Mouse (Mus musculus) G1E (cell line): ENCODE results near the gene Tsga10. TPM values are rescaled to one million over a fixed set of nuclear protein-coding genes. Genes with fewer than 3 reads are reported as not detected.

ENCODE experiments used
- ATAC-seq: 2 replicates; pipeline ENCODE4 v1.8.0; 2016; ENCODE audit warnings: mild to moderate bottlenecking; ENCODE audit not compliant: insufficient number of reproducible peaks, poor library complexity, low FRiP score, severe bottlenecking; ENCODE audit errors: extremely low read depth
- DNase-seq: peaks from one replicate; pipeline ENCODE4 v3.0.0; 2012; ENCODE audit warnings: low spot score
- H3K27me3 ChIP-seq: 2 replicates; pipeline ENCODE4 v1.6.1; 2012; ENCODE audit warnings: mild to moderate bottlenecking, low read length, inconsistent platforms; ENCODE audit not compliant: insufficient read depth
- H3K36me3 ChIP-seq: replicated peaks from 2 replicates; pipeline ENCODE3; 2012; ENCODE audit warnings: mild to moderate bottlenecking, inconsistent platforms
- H3K4me1 ChIP-seq: 2 replicates; pipeline ENCODE4 v1.6.1; 2012; ENCODE audit warnings: low read depth, low read length, inconsistent platforms, mixed read lengths; ENCODE audit not compliant: insufficient read depth
- H3K4me3 ChIP-seq: 2 replicates; pipeline ENCODE4 v1.5.1; 2012; ENCODE audit warnings: low read depth, mild to moderate bottlenecking, inconsistent platforms, low read length, moderate library complexity, mixed read lengths
- H3K9me3 ChIP-seq: replicated peaks from 2 replicates; pipeline ENCODE4 v1.6.1; 2012; ENCODE audit warnings: inconsistent platforms
- CTCF ChIP-seq: IDR thresholded peaks from 2 replicates; pipeline ENCODE4 v1.5.1; 2012; ENCODE audit warnings: low read depth, low read length, inconsistent platforms, mixed read lengths
- GATA1 ChIP-seq: IDR thresholded peaks from 2 replicates; pipeline ENCODE4 v1.6.1; 2012; ENCODE audit warnings: borderline replicate concordance, low read length, inconsistent platforms, mixed read lengths
- GATA2 ChIP-seq: IDR thresholded peaks from 2 replicates; pipeline ENCODE4 v1.6.1; 2012; ENCODE audit warnings: low read depth, low read length, inconsistent platforms, borderline replicate concordance
- POLR2AphosphoS5 ChIP-seq: IDR thresholded peaks from 2 replicates; pipeline ENCODE4 v1.6.1; 2012; ENCODE audit warnings: low read depth, low read length, inconsistent platforms; ENCODE audit not compliant: insufficient replicate concordance
- TAL1 ChIP-seq: conservative IDR thresholded peaks from 2 replicates; pipeline ENCODE4 v1.6.1; 2012; ENCODE audit warnings: low read depth, low read length, inconsistent platforms, mixed read lengths
- polyA plus RNA-seq: library from polyadenylated mRNA; stranded (reverse); fragments of >175 nt; gene quantifications from 2 replicates; pipeline ENCODE4 v1.2.3, GENCODE M21; 2012
- total RNA-seq, 2 experiments: library from RNA; stranded (forward) in 1 of 2; stranded (reverse) in 1 of 2; fragments of 200-1000 nt in 1 of 2; fragments of >200 nt in 1 of 2; fragmentation: Nextera tagmentation in 1 of 2; gene quantifications; 2 replicates each; pipeline ENCODE4 v1.2.3; 2014 to 2017

Tsga10 gene
- total and polyA plus RNA-seq, 3 experiments = 0.41 to 10.2 (median 8.9) TPM

GRCm38 (mm10) chr1:37727186-37727585 lies 139.0 kb downstream of the Tsga10 start:
- TF ChIP-seq POLR2AphosphoS5 = no peak
- TF ChIP-seq TAL1 = no peak
- no peak for TF ChIP-seq GATA2
- no peak for TF ChIP-seq CTCF
- no peak for TF ChIP-seq GATA1
- no peaks in the 10 kb centered on the region for H3K36me3 ChIP-seq
- no peak for ATAC-seq

DNA sequence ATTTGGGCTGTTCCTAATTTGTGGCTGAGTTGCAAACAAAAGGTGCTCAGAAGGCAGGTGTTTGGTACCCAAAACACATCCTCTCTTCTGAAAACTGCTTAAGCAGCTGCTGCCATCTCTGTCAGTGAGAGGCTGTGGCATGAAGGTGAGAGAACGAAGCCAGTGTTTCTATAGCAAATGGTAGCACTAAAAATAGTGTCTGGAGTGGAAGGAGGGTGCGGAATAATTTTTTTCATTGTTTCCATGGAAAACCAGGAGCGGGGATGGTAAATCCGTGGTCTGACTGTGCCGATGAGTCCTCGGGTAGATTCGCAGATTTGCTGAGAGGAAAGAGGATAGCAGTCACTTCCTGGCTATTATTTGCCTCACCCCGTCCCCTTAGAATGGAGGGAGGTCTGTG lies 139.8 kb downstream of the Tsga10 start:
- Histone ChIP-seq H3K4me3 (no peak overlapping the region), H3K9me3 (no peaks in the 10 kb centered on the region), H3K36me3 (no peaks in the 10 kb centered on the region), H3K27me3 (peaks cover 2% of the 10 kb centered on the region; the same call in 1 of the 2 replicates), H3K4me1 (no peaks in the 10 kb centered on the region)
- ATAC-seq (no peak), DNase-seq (no peak)
- TF ChIP-seq GATA1 = no peak
- no peak for TF ChIP-seq CTCF
- no peak for TF ChIP-seq POLR2AphosphoS5
- no peak for TF ChIP-seq TAL1
- no peak for TF ChIP-seq GATA2

More at GRCm38 (mm10) chr1:37727186-37727585, 139.0 kb downstream of the Tsga10 start:
- Histone ChIP-seq H3K9me3 (no peaks in the 10 kb centered on the region), H3K4me1 (no peaks in the 10 kb centered on the region), H3K4me3 (no peak overlapping the region), H3K27me3 (peaks cover 2% of the 10 kb centered on the region; the same call in 1 of the 2 replicates)
- no peak for DNase-seq

- no peak for ATAC-seq
- no peaks in the 10 kb centered on the region for H3K36me3 ChIP-seq
- peaks cover 2% of the 10 kb centered on the region; the same call in 1 of the 2 replicates for H3K27me3 ChIP-seq
- no peaks in the 10 kb centered on the region for H3K9me3 ChIP-seq
- H3K4me1 ChIP-seq = no peaks in the 10 kb centered on the region
- no peak for DNase-seq
- H3K4me3 ChIP-seq = no peak overlapping the region
- TF ChIP-seq GATA1 (no peak), POLR2AphosphoS5 (no peak), TAL1 (no peak), CTCF (no peak), GATA2 (no peak)
These were observed 140.3 kb downstream of the Tsga10 start for GRCm38 (mm10) chr1:37725880-37726279.

- Histone ChIP-seq H3K9me3 (peaks cover 4% of the 10 kb centered on the region; the same call in 1 of the 2 replicates), H3K27me3 (peaks cover 5% of the 10 kb centered on the region; the same call in 1 of the 2 replicates), H3K4me1 (no peaks in the 10 kb centered on the region), H3K36me3 (no peaks in the 10 kb centered on the region), H3K4me3 (no peak overlapping the region)
- ATAC-seq (no peak), DNase-seq (no peak)
- TF ChIP-seq POLR2AphosphoS5 (no peak), CTCF (no peak), GATA2 (no peak), GATA1 (no peak), TAL1 (no peak)
These were observed 145.1 kb downstream of the Tsga10 start for GRCm38 (mm10) chr1:37721092-37721491.

- no peak for ATAC-seq
- Histone ChIP-seq H3K27me3 (peaks cover 5% of the 10 kb centered on the region; the same call in 1 of the 2 replicates), H3K4me3 (no peak within 1 kb of the TSS), H3K36me3 (no peaks in the 10 kb centered on the region), H3K9me3 (peaks cover 4% of the 10 kb centered on the region; the same call in 1 of the 2 replicates), H3K4me1 (no peaks in the 10 kb centered on the region)
- DNase-seq = no peak
- no peak for TF ChIP-seq TAL1
- no peak for TF ChIP-seq GATA1
- no peak for TF ChIP-seq GATA2
- TF ChIP-seq CTCF = no peak
- TF ChIP-seq POLR2AphosphoS5 = no peak
These were observed 146.2 kb downstream of the Tsga10 start, which contains the start of gene 2010300C02Rik for GRCm38 (mm10) chr1:37719761-37720640. Gene 2010300C02Rik (minus strand): TSS chr1:37720085.
